Mouse (Mus musculus) embryonic fibroblast, embryonic 13.5 days (primary cell): ENCODE results near the gene Dcn. TPM values are rescaled to one million over a fixed set of nuclear protein-coding genes. Genes with fewer than 3 reads are reported as not detected.

Experiments
- H3K27ac ChIP-seq: 2 replicates; pipeline ENCODE4 v1.5.1; 2012; ENCODE audit warnings: low read length, control low read depth, inconsistent platforms; ENCODE audit not compliant: insufficient read depth
- H3K4me1 ChIP-seq: 2 replicates; pipeline ENCODE4 v1.6.1; 2011; ENCODE audit warnings: low read length; ENCODE audit not compliant: control insufficient read depth, insufficient read depth
- H3K4me3 ChIP-seq: 2 replicates; pipeline ENCODE4 v1.5.1; 2011; ENCODE audit warnings: mild to moderate bottlenecking, control low read depth, low read length; ENCODE audit not compliant: insufficient read depth
- CTCF ChIP-seq: IDR thresholded peaks from 2 replicates; pipeline ENCODE4 v1.5.1; 2011; ENCODE audit warnings: mild to moderate bottlenecking, control low read depth, low read length, moderate library complexity, borderline replicate concordance; ENCODE audit not compliant: insufficient read depth
- POLR2A ChIP-seq: IDR thresholded peaks from 2 replicates; pipeline ENCODE4 v1.6.1; 2011; ENCODE audit warnings: low read depth, mild to moderate bottlenecking, control low read depth, low read length, moderate library complexity
- polyA plus RNA-seq: library from polyadenylated mRNA; stranded (reverse); fragments of >200 nt; gene quantifications from 2 replicates; pipeline ENCODE4 v1.2.4, GENCODE M21; 2011; ENCODE audit warnings: low read depth; ENCODE audit not compliant: missing spikeins, insufficient read length

Gene Dcn
- polyA plus RNA-seq, result 51.0 and 172 TPM in 2 replicates

DNA sequence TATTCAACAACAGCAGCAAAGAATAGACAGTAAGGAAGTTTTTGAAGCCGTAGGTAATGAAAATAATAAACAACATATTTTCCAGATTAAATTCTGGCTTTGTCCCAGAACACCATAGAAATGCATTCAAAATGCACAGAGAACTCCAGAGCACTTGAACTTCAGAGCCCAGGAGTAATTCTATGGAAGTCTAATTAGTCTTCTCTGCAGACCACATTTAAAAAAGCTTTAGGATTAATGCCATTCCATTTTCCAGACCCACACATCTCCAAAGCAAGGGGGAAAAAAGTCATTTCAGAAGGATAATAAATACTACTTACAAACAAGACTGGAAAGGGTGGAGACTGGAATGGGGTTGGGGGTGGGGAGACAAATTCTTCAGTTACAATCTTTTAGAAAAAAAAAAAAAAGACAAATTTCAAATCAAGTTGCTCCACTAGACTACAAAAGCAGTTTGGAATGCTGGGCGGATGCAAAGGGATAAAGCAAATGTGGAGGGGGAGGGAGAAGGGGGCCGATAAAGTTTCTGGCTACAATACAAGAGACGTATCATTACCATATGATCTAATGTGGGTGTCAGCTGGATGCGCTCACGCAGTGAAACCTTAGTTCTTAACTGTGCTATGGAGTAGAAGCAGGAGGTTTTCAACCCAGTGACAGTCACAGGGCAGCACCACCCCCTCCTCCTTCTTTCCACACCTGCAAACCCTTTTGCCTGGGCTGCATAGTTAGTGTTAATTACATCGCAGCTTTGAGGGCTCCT is at the start of gene Dcn:
Gene Dcn, plus strand, starts transcription at position 606 of the 763 bp plus-strand sequence.
- no peak for TF ChIP-seq CTCF
- TF ChIP-seq POLR2A, result peak; percentile 50
- H3K4me3 ChIP-seq, result peak within 1 kb of the TSS; percentile 14; the same call in 1 of the 2 replicates
- peaks cover 6% of the 10 kb centered on the region; the same call in 1 of the 2 replicates for H3K4me1 ChIP-seq
- peak within 1 kb of the TSS; percentile 75 for H3K27ac ChIP-seq

DNA sequence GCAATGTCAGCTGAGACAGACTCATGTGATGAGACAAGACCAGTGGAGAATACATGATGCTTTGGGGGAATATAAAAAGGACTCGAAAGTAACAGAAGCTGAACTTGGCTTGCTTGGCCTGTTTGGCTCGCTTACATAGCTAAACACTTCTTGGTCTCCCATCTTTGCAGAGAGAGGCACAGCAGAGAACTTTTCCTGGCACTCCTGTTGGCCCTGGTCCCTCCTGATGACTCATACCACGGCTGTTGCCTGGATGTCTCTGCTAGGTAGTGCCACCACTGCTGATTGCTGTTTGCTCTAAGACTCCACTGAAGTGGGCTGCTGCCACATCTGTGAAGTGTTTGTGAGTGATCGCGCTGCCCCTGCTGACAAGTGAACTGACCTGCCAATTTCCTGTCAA is 42.7 kb upstream of the Dcn start:
- no peak for TF ChIP-seq POLR2A
- TF ChIP-seq CTCF, result no peak
- H3K4me1 ChIP-seq, result peaks cover 5% of the 10 kb centered on the region; the same call in 1 of the 2 replicates
- no peak overlapping the region for H3K27ac ChIP-seq
- H3K4me3 ChIP-seq, result no peak overlapping the region

DNA sequence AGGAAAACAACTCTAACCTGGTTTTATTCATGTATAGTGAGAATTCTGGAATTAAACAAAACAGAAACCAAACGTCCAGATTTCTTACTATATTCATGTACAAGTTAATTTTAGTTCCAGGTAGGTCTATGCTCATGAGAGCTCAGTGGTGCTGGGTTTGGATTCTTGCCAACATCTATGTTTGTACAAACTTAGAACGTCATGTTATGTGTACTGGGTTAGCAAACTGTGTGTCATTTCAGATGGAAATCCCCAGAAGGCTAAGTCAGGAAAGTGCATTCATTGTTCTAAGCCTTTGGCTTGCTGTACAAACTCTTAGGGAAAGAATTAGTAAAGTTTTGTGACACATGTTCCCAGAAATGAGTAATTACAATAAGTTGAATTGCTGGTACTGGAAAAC is 37.1 kb upstream of the Dcn start:
- TF ChIP-seq CTCF, result no peak
- no peak for TF ChIP-seq POLR2A
- no peak overlapping the region for H3K27ac ChIP-seq
- 0 out of 2 replicates have a peak, but pooled peaks cover 5% of the 10 kb centered on the region for H3K4me1 ChIP-seq
- H3K4me3 ChIP-seq, result no peak overlapping the region

DNA sequence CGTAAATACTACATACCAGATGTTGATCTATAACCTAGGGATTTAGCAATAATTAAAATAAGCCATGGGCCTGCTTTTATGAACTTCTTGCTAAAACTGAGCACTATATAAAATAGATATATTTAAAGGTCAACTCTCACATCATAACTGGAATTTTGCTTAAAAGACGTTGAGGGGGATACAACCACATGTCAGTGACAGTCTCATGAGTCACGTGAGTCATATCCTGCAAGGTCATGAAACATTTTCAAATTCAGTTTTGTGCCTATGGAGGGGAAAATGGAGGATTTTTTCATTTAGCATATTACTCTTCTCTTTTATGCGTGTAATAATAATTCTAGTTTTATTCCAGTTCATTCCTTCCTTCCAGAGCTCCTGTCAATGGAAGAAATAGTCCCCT is 32.9 kb upstream of the Dcn start:
- Histone ChIP-seq H3K27ac (peak overlapping the region; percentile 49), H3K4me1 (0 out of 2 replicates have a peak, but pooled peaks cover 5% of the 10 kb centered on the region), H3K4me3 (no peak overlapping the region)
- TF ChIP-seq POLR2A (no peak), CTCF (no peak)

DNA sequence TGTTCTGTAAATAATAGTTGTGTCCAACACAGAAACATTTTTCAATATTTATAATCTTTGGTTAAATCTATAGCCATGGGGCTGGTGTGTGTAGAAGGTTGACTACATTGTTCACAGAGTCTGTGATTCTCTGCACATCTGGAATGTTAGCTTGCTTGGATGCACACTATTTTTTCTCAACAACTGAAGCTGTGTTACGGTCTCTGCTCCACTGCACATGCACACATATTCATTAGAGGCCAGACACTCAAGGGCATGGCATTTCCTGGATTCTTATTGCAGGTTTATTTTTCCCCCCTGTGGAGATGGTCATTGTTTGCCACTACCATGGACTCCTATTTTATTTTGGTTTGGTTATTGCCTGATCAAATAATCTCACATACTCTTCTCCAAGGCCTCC is 26.5 kb upstream of the Dcn start:
- H3K4me3 ChIP-seq, result no peak overlapping the region
- H3K27ac ChIP-seq, result no peak overlapping the region
- TF ChIP-seq CTCF, result no peak
- no peak for TF ChIP-seq POLR2A
- no peaks in the 10 kb centered on the region for H3K4me1 ChIP-seq

DNA sequence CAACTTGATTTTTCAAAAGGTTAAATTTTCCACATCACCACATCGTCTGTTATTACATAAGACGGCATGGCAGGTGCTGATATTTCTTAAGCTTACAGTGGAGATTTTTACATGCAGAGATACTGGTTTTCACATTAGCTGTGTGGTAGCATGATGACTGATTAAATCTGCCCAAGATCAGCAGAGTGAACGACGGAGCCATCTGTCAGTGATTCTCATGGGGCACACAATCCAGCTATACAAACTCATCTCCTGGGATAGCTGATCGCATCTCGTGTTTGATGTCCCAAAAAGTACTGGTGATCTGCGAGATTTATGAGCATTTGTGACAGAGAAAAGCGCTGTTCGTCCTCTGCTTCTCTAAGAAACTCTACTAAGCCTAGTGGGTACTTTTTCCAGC is 25.9 kb upstream of the Dcn start:
- Histone ChIP-seq H3K27ac (no peak overlapping the region), H3K4me1 (no peaks in the 10 kb centered on the region), H3K4me3 (no peak overlapping the region)
- TF ChIP-seq CTCF (no peak), POLR2A (no peak)

DNA sequence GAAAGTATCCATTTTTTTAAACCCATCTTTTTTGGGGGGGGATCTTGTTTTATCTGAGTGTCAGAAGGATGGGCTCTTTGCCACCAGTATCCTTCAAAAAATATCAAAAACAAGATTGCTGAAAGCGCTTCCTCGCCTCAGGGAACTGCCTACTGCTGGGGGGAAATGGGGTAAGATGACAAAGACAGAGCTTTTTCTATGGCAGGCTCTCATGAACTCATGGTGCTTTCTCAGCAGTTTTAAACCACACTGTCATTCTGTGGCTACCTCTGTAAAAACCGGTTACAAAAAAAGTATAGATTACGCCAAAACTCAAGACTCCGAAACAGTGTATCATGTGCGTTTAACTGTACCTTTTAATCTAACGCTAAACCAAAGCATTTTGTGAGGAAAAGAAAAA is 22.4 kb upstream of the Dcn start:
- H3K4me3 ChIP-seq, result no peak overlapping the region
- H3K4me1 ChIP-seq, result no peaks in the 10 kb centered on the region
- TF ChIP-seq POLR2A, result no peak
- no peak for TF ChIP-seq CTCF
- no peak overlapping the region for H3K27ac ChIP-seq

DNA sequence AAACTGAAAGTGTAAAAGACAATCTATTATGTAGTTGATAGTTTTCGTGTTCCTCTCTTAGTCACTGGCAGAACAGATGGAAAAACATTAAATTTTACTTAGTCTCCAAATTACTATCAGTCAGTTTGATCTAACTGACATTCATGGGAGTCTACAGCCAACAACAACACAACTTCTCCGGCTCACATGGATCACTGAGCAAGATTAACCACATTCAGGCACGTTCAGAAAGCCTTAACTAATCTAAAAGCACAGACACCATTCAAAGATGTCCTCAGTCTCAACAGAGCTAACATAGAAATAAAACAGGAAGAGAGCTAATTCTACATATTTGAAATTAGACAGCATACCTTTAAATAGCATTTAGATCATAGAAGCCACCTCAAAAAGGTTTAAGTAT is 12.6 kb upstream of the Dcn start:
- Histone ChIP-seq H3K4me1 (no peaks in the 10 kb centered on the region), H3K27ac (no peak overlapping the region), H3K4me3 (no peak overlapping the region)
- no peak for TF ChIP-seq CTCF
- TF ChIP-seq POLR2A, result no peak

DNA sequence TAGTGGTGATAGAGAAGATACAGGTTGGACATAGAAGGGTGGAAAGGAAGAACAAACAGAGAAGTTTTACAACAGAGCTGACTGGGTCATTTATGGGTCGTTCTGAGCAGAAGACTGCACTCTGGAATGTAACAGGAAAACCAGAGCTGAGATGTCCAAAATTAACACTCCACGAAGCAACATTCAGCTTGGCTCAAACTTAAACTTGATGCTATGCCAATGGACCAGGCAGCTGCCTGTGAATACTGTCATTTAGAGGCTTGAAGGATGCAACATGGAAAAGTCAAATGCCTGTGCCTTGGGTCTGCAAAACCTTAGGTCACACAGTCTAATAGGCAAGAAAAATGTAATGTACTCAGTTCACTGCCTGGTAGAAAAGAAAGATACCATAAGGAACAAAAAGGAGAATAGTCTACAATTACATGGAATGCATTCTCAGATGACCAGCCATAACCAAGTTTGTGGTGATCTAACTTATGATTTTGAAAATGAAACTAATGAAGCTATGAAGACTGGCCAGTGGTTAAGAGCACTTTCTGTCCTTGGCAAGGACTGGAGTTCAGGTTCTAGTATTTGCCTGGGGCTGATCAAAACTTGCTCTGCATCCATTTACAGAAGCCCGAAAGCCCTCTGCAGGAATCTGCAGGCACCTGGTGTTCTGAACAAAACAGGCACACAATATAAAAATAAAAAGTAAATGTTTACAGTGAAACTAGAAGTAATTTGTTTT is 9.8 kb upstream of the Dcn start:
- Histone ChIP-seq H3K4me3 (no peak overlapping the region), H3K27ac (no peak overlapping the region), H3K4me1 (no peaks in the 10 kb centered on the region)
- TF ChIP-seq POLR2A, result no peak
- no peak for TF ChIP-seq CTCF

DNA sequence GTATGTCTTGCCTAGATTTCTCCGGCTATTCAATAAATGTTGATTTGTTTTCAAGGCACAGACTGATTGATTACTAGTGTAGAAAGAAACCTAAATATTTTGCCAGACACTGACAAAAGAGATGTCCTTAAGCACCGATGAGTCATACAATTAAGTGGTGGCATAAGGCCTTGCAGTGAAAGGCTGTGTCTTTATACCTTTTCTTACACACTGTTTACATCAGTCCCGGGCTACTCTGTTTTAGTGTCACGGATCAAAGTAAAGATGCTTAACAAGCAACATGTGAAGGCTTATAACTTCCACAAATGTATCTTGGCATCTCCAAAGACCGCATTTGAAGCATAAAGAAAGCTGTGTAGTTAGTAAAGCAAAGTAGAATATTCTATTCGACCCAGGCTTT is 3.9 kb upstream of the Dcn start:
- Histone ChIP-seq H3K27ac (no peak overlapping the region), H3K4me3 (no peak overlapping the region), H3K4me1 (peaks cover 6% of the 10 kb centered on the region; the same call in 1 of the 2 replicates)
- TF ChIP-seq POLR2A (no peak), CTCF (no peak)
